Mouse (Mus musculus) adrenal gland, adult 2 months (tissue): Measurements from ENCODE around the gene Icmt. TPM values are rescaled to one million over a fixed set of nuclear protein-coding genes. Genes with fewer than 3 reads are reported as not detected.

Source experiments
- DNase-seq: peaks from one replicate; pipeline ENCODE4 v3.0.0; 2021
- polyA plus RNA-seq: library from polyadenylated mRNA; depleted of rRNA; stranded (reverse); fragments of >200 nt; gene quantifications from 2 replicates; pipeline ENCODE4 v1.2.3, GENCODE M21; 2012
- total RNA-seq, 2 experiments: library from RNA; stranded (reverse); gene quantifications; 2 replicates each; pipeline ENCODE4 v1.2.3; 2021

Icmt gene
- total and polyA plus RNA-seq, 3 experiments: 34.6 to 49.1 (median 48.3) TPM

DNA sequence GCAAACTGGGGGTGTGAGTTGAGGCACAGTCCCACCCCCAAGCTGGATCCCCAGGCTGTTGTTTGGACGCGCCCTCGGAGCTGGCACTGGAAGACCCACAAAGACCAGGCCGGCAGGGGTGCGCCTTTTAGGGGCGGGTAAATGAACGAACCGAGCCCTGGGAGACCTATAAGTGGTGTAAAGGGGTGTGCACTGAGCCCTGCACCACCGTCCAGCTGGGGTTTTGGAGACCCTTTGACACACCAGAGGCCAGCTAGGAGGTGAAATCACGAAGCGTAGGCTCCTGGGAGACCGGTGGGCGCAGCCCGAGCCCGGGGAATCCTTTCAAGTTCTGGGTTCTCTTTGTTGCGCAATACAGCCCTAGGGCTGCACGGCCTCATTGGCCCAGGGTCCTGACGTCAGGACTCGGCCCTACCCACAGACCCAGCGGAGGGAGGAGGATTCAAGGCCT lies 22.3 kb upstream of the Icmt start:
- no peak for DNase-seq

DNA sequence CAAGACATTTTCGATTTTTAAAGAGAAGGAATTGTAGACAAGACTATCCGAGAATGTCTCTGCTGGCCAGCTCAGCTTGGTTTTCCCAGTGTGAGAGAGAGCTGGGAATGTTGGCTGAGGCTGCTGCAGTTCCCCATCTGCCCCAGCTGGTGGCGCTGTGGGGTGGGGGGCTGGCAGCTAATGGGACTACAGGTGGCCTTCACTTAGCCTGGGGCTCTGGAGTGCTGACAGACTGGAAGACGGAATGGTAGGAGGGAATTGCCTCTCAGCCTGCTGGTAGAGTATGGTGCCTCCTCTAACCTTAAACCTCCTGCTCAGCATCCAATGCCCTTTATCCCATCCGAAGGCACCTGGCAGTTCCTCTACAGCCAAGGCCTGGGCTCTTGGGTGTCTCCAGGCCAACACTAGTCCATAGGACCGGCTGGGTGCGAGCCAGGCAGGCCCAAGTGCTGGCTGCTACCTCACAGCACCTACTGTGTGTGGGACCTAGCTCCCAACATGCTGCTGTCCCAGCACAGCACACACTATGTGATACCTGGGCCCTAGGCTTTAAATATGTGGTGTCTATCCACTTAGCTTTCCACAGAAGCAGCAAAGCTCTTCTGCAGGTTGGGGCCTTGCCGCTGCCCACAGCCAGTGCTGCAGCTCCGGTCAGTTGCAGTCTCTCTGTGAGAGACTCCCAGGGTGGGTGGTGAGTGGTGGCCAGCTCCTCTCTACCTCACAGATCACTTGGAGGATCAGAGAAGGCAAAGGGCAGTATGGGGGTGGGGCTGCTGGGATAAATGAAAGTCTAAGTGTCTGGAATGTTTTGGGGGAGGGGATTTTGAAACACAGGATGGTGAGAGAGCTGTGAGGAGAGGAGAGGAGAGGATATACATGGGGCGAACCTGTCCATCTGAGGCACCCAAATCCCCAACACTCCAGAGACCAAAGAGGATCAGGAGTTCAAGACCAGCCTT lies 20.4 kb upstream of the Icmt start:
- no peak for DNase-seq

GRCm38 (mm10) chr4:152277916-152278315 lies 19.1 kb upstream of the Icmt start:
- no peak for DNase-seq

GRCm38 (mm10) chr4:152278986-152279385 lies 18.0 kb upstream of the Icmt start:
- no peak for DNase-seq

GRCm38 (mm10) chr4:152281601-152282000 lies 15.4 kb upstream of the Icmt start:
- no peak for DNase-seq

DNA sequence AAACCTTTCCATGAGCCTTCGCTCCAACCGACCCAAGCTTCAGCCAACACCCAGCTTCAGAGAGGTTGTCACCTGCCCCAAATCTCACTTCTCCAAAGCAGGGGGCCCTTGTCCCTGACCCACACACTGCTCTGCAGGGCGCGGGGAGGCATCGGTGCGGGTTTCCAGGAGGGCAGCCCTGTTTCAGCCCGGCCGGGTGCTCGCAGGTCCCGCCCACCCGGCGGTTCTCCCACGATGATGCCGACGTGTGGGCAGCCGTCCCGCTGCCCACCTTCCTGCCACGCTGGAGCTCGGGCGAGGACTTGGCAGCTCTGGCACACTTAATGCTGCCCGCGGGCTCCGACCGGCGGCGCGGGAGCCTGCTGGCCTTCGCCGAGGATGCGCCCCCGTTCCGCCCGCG lies 14.3 kb upstream of the Icmt start:
- no peak for DNase-seq

- DNase-seq: peak; percentile 91
Measured at GRCm38 (mm10) chr4:152283186-152283950, 13.7 kb upstream of the Icmt start.

GRCm38 (mm10) chr4:152285505-152285904 lies 11.5 kb upstream of the Icmt start:
- DNase-seq: peak; percentile 72

DNA sequence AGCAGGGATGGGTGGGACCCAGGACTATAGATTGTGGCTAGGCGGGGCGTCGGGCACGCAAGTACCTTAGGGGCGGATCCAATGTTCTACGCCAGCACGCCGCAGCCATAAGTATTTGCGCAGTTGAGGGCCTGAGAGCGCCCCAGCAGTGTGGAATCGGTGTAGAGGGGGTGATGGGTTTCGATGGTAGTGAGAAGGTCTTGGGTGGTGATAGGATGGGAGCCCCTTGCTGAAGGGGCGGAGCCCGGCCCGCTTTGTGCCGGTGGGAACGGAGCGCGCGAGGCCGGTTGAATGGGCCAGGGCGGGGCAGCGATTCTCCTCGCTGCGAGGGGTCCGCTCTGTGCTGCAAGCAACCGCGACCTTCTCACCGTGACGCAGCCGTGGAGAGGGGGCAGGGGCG lies 10.8 kb upstream of the Icmt start:
- no peak for DNase-seq

GRCm38 (mm10) chr4:152286887-152287286 lies 10.1 kb upstream of the Icmt start:
- DNase-seq: peak; percentile 67

- no peak for DNase-seq
Measured at GRCm38 (mm10) chr4:152287317-152288120, 9.5 kb upstream of the Icmt start.

- DNase-seq: no peak
Measured at GRCm38 (mm10) chr4:152288398-152288945, 8.6 kb upstream of the Icmt start.

DNA sequence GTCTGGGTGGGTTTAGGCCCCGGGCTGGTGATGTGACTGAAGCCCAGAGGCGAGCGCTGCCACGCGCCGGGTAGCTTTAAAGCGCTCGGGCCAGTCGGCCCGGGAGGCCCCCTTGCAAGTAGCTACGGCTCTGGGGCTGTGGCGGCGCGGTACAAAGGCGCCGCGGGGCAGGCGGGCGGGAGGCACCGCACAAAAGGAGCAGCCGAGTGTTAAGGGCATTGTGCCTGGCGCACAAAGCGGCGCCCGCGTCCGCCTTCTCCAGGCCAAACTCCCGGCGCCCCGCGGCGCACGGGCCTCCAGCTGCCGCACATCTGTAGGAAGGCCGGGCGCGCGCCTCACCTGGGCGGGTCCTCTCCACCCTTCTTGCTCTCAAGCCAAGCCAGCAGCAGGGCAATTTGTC lies 6.6 kb upstream of the Icmt start:
- no peak for DNase-seq

DNA sequence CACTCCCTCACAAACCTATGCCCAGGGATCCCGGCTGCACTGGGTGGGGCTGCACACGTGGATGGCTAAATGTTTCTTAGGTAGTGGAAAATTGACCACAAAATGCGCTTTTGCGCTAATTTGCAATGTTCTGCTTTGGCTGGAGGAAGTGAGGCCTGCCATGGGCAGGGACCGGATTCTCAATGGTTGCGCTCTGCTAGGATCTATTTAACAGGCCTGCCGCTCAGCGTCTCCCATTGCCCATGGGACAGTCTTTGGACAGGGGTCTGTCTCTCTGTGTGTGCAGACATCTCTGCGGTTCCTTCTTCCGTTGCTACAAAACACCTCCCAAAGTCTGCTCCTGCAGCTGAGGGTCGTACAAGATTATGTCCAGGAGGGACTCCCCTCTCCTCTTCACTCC lies 6.0 kb upstream of the Icmt start:
- DNase-seq: no peak

DNA sequence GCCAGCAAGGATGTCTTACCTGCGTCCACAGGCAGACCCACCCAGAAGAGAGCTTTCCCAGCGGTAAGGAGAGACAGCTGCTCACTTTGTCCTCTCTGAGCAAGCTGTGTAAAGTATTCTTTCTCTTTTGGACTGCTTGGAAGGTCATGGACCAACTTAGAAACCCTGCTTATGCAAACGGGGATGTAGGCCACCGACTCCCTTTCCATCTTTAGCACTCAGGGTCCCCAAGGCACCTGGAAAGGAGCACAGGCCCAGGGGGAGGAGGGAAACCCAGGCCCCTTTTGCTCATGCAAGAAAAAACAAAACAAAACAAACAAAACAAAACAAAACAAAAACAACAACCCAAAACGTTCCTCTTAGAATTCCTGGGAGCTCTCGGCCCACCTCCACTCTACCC lies 5.5 kb upstream of the Icmt start, which contains the start of gene Hes3:
TSS of gene Hes3 (minus strand) at position 101 of the 400 bp plus-strand sequence.
- no peak for DNase-seq

DNA sequence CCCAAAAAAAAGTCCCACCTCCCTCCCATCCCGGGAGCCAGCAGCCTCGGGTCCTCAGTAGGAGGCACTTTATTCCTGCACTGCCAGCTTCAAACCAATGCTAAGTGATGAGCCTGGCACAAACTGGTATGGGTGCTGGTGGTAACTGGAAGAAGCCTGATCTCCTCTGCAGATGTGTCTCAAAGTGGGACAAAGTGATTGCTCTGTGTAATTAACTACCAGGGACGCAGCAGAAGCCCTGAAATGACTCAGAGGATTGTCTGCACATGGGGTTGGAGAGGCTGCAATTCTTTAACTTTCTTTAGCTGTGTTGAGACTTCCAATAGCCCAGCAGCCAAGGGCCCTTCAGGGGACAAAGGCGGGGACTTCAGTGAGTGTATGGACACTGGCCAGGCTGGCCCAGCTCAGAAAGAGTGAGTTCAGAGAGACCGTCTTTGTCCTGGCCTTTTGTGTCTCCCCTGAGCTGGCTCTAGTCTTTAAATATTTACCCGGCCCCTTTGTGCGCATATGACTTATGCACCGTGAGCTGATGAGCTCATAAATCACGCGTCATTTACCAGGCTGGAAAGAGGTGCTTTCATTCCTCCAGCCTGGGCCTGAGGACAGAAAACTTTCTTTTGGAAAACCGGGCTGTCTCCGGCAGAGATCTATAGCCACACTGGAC lies 4.8 kb upstream of the Icmt start:
- no peak for DNase-seq

- DNase-seq: no peak
Measured at GRCm38 (mm10) chr4:152294188-152294929, 2.7 kb upstream of the Icmt start.

DNA sequence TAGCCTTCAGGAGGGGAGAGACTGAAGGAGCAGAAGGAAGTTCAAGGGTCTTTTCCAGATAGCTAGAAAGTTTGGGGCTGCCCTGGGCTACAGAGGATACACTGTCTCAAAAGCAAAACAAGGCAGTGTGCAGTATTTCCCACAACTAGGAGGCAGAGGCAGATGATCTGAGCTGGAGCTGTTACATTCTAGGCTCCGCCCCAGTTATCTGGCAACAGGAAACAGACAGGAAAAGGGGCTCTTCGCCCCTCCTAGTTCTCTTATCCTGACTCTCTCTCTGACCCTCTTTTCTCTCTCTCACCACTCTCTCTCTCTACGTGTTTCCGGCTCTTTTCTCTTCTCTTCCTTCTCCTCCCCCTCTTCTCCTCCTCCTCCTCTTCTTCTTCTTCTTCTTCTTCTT lies 1.1 kb upstream of the Icmt start:
- no peak for DNase-seq

DNA sequence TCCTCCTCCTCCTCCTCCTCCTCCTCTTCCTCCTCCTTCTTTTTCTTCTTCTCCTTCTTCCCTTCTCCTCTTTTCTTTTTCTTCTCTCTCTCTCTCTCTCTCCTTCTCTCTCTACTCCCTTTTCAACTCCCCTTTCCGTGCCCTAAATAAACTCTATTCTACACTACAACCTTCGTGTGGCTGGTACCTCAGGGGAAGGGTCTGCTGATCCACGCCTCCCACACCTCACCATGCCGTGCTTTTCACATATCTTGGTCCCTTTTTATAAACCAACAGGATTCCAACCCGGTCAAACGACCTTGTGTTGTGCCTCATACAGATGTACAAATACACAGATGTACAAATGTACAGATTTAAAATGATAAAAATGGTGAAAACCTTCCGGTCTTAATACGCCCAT lies 656 bp upstream of the Icmt start:
- DNase-seq: no peak

GRCm38 (mm10) chr4:152298836-152299235 lies 1.8 kb downstream of the Icmt start:
- DNase-seq: no peak

DNA sequence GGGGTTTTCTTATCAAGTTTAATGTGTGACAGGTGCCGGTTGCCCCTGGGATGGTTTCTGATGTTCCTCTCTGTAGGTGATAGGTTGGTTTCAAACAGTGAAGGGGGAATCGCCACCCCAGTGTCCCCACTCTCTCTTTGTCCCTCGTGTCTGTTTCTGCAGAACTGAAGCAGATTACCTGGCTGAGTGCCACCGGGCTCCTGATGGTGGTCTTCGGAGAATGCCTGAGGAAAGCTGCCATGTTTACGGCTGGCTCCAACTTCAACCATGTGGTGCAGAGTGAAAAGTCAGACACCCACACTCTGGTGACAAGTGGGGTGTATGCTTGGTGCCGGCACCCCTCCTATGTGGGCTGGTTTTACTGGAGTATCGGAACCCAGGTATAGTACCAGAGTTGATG lies 3.3 kb downstream of the Icmt start:
- no peak for DNase-seq
